In genomic region chr11:65745707-65746333, GRCm38 (mm10) we compare ENCODE assay signal across 11 mouse cellular contexts. TPM values are rescaled to one million over a fixed set of nuclear protein-coding genes. Genes with fewer than 3 reads are reported as not detected.
A peak's percentile ranks its signal among the peaks of the same experiment; 100 is the strongest.
DNase-seq lines count a peak whose midpoint lies in the region; ATAC-seq lines count a peak whose summit lies in the region.
"Had no signal": no experiment of that assay in that cellular context is flagged by ENCODE, and none has a peak within 500 bp of the region (broad histone marks: within the 10 kb centered on the region; RNA-seq: fewer than 3 reads in every experiment).

No protein-coding gene starts in this region.

- no peak for ATAC-seq in intestine, embryonic 15.5 days
- no peak for ATAC-seq in CD4-positive, CD25-positive, alpha-beta regulatory T cell, adult 4 months

- H3K4me2 ChIP-seq in intestine, embryonic 15.5 days (replicated peaks): no peak overlapping the region
- H3K4me2 ChIP-seq: embryonic facial prominence, embryonic 12.5 days; neural tube, embryonic 12.5 days had no signal

- no peaks in the 10 kb centered on the region for H3K27me3 ChIP-seq in intestine, embryonic 15.5 days (replicated peaks)
- H3K27me3 ChIP-seq: embryonic facial prominence, embryonic 12.5 days; neural tube, embryonic 12.5 days had no signal

- H3K36me3 ChIP-seq in intestine, embryonic 15.5 days: no peaks in the 10 kb centered on the region
- H3K36me3 ChIP-seq: embryonic facial prominence, embryonic 12.5 days; neural tube, embryonic 12.5 days had no signal

- no peak overlapping the region for H3K9ac ChIP-seq in intestine, embryonic 15.5 days
- H3K9ac ChIP-seq: embryonic facial prominence, embryonic 12.5 days; liver, embryonic 14.5 days; neural tube, embryonic 12.5 days had no signal

- no peaks in the 10 kb centered on the region for H3K9me3 ChIP-seq in intestine, embryonic 15.5 days
- H3K9me3 ChIP-seq: embryonic facial prominence, embryonic 12.5 days; neural tube, embryonic 12.5 days had no signal

- H3K4me1 ChIP-seq in intestine, embryonic 15.5 days (replicated peaks): 0 out of 2 replicates have a peak, but pooled peaks cover 4% of the 10 kb centered on the region
- H3K4me1 ChIP-seq: neural tube, embryonic 12.5 days had no signal

- H3K4me3 ChIP-seq in intestine, embryonic 15.5 days (replicated peaks): no peak overlapping the region
- H3K4me3 ChIP-seq: embryonic facial prominence, embryonic 12.5 days; neural tube, embryonic 12.5 days had no signal

- intact Hi-C loops in left cerebral cortex, postnatal 4 days (cut with DNase I): no loop called here

- no peak overlapping the region for H3K27ac ChIP-seq in intestine, embryonic 15.5 days
- H3K27ac ChIP-seq: embryonic facial prominence, embryonic 12.5 days; liver, embryonic 14.5 days; neural tube, embryonic 12.5 days had no signal

- peak; percentile 74 for DNase-seq in left cerebral cortex, adult 11 months (ENCODE audit: low spot score)
- DNase-seq in left cerebral cortex, postnatal 4 days: no peak
- DNase-seq in cerebellum, postnatal 10 days: peak; percentile 5 to 10
- DNase-seq in layer of hippocampus, adult 9-11 months: peak; percentile 83
- peak; percentile 56 to 77 for DNase-seq in right cerebral cortex, adult 2 months (ENCODE audit: low spot score in 2 of 2)
- DNase-seq: heart, postnatal 14 days had no signal

- 64% methylated on average over 8 of the region's 8 CpGs for WGBS in intestine, embryonic 15.5 days

RNA-seq across cellular contexts. Expression of gene Map2k4, which starts 42.3 kb away (rescaled TPM):
- 100 to 1,000 TPM; 147 to 159 TPM for total RNA-seq in left cerebral cortex, postnatal 4 days (2021)
- 54.8 and 57.8 TPM in 2 replicates for polyA plus RNA-seq in intestine, embryonic 15.5 days (2015; fragmentation: Nextera tagmentation; extraction: Ambion mirVana)
- 10 to 100 TPM; 17.4 to 19.3 TPM for polyA plus RNA-seq in CD4-positive, CD25-positive, alpha-beta regulatory T cell, adult 4 months (2017; shearing (Covaris generic))
